Mouse (Mus musculus) right cerebral cortex, postnatal 25 days (tissue): Measurements from ENCODE around the gene Aes.

Experiments
- DNase-seq: peaks from one replicate; pipeline ENCODE4 v3.0.0; 2022

Aes gene

DNA sequence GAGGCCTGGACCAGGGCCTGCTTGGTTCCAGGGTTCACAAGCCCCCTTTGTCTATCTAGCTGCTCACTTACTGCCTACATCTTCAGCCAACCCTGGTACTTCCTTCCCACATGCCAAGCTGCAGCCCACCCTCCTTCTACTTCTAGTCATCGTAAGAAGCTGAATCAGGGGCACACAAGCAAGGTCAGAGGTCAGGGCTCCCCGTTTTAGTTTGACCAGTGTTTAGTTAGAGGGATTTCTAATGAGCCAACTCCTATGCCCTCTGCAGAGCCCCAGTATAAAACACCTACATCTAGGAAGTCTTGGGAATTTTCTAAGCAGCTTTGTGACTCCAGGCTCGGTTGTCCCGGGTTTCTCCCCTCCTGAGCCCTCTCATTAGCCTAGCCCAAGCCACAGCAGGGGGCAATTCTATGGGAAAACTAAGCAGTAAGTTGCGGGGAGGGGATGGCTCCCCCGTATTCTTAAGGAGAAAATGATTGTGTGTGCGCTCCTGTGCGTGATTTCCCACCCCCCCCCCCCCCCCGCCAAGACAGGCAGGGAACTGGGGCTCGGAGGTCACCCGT is 11.0 kb downstream of the Aes start:
- DNase-seq = no peak

DNA sequence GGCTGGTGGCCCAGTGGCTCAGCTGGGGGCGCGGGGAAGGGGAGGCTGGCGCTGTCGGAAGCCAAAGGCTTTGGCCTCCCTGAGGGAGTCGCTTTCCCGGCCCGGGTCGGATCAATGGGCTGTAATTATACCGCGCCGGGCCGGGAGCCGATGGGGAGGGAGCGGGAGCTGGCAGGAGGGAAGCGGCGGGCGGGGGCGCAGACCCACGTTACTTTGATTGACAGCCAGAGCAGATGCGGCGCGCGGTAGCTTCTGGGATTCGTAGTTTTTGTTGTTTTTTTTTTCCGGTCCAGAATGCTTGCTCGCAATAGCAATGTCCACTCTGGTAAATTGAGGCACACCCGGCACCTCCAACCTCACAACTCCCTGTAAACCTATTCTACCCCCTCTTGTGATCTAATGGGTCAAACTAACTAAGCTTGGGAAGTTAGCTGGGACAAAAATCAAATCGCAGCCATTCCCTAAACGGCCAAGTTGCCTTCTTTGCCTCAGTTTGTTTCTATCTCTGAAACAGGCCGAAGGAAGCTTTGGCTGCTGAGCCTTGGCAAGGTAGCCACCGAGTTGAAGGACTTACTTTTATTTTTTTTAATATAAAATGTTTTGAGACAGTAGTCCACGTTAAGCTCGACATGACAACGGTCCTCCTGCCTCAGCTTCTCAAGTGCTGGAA is 11.7 kb downstream of the Aes start:
- peak; percentile 93 for DNase-seq

GRCm38 (mm10) chr10:81571501-81571876 is 12.2 kb downstream of the Aes start:
- DNase-seq = peak; percentile 98

DNA sequence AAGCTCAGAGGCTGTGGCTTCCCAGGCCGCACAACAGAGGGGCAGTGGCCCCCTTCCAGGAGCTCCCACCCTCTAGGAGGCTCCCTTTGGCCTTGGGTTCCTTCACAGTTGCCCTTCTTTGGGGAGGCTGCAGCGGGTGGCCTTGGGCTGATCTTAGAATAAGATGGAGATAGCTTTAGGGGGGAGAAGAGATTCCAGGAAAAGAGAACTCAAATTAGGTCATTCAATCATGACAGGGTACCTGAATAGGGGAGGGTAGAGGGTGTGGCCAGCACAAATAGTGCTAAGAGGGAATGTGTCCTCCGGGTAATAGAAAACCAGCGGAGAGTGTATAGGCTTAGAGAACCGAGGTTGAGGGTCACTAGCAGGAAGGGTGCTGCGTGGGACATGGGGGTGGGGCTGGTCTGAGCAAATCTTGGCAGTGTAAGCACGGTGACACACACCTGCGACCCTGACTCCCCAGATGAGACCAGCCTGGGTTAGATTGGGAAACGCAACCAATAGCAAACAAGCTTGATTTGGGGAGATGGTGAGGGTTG is 12.9 kb downstream of the Aes start:
- no peak for DNase-seq

- no peak for DNase-seq
These were observed 13.7 kb downstream of the Aes start for GRCm38 (mm10) chr10:81572975-81573374.

DNA sequence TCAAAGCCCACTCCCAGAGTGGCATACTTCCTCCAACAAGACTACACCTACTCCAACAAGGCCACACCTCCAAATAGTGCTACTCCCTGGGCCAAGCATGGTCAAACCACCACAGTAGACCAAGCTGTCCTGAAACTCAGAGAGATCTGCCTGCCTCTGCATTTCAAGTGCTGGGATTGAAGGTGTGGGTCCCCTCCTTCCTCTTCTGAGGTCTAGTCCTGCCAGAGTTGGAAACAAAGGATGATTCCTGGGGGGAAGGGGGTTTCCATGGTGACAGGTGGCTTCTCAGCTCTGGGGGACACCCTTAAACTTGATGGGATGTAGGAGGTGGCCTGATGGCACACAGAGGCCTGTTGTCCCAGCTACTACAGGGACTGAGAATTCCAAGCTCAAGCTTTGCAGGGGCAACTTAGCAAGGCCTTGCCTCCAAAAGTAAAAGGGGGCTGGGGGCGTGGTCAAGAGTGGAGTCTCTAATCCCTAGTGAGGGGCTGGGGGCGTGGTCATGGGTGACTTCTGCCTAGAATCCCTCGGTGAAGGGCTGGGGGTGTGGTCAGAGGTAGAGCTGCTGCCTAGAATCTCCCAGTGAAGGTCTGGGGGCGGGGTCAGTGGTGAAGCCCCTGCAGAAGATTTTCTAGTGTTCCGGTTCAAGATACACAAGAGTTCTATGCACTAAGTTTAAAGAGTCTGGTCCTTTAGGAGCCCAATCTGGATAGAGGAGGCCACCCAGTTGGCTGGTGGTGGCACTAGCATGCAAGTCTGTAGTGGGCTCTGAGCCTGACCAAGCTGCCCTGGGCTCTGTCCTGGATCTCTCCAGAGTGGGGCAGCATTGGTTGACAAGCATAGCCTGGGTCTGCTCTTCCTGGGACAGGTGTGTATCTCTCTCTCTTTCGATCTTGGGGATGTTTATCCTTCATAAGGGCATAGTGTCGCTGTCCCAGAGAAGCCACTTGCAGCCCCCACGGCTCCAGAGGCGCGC is 15.1 kb downstream of the Aes start, which contains the start of gene Tle2:
Gene Tle2, plus strand, starts transcription at position 481 of the 976 bp plus-strand sequence.
- no peak for DNase-seq

DNA sequence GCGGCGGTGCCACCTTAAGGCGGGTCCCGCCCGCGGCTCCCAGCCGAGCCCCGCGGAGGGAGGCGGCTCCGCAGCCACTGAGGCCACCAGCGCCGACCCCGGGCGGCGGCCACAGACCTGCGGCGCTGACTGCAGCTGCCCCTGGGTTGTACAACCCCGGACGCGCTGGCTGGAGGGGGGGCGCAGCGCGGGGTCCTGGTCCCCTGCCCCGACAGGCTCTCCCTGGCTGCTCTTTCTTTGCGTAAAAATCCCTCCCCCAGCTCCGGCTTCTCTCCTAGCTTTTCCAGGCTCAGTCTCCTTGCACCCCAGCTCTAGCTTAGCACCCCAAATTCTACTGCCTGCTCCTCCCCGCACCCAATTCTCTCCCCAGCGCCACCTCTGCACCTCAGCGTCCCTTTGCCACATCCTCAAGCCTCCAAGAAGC is 15.9 kb downstream of the Aes start:
- peak; percentile 69 for DNase-seq

DNA sequence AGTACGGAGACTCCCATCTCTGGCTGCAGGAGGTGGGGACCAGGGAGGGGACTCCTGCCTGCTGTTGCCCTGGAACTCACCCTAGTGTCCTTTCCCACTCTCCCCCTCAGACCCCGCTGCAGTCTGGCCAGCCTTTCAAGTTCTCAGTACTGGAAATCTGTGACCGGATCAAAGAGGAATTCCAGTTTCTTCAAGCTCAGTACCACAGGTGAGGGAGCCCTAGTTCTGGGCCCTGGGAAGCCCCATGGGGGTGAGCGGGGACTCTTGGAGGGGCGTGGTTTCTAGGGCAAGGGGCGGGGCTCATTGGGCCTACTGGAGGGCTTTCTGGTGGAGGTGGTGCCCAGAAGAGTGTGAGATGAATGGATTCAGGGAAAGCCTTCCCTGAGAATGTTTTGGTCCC is 16.4 kb downstream of the Aes start:
- DNase-seq = no peak

DNA sequence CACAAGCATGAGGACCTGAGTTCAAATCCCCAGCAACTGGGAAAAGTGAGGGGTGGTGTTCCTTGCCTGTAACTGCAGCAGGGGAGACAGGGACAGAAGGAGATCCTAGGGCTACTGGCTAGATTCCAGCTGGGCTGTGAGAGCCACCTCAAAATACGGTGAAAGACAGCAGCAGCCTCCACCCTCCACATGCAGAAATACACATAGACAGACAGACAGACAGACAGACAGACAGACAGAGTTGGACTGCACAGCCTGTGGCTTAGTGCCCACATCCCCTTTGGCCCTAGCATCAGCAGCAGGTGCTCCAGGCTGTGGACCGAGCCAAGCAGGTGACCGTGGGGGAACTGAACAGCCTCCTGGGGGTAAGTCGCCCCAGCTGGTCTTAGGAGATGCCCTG is 20.7 kb downstream of the Aes start:
- DNase-seq = no peak

GRCm38 (mm10) chr10:81580441-81581070 is 21.3 kb downstream of the Aes start:
- DNase-seq = no peak

DNA sequence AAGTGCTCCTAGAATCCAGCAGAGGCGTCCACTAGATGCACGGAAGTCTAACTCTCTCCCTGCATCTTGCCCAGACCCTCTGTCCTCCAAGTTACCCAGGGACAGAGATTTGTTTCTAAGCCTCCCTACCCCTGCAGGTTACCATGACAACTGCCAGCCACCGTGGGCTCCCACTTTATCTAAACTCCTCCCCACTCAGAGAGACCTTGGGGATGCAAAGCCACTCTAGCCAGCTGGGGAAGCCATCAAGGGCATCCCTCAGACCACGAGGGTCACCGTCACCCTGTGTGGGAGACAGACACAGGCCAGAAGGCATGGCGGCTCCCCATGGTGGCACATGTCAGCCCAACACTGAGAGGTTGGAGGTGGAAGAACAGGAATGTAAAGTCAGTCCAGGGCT is 24.1 kb downstream of the Aes start:
- no peak for DNase-seq

- DNase-seq = no peak
These were observed 29.5 kb downstream of the Aes start for GRCm38 (mm10) chr10:81588739-81589138.

DNA sequence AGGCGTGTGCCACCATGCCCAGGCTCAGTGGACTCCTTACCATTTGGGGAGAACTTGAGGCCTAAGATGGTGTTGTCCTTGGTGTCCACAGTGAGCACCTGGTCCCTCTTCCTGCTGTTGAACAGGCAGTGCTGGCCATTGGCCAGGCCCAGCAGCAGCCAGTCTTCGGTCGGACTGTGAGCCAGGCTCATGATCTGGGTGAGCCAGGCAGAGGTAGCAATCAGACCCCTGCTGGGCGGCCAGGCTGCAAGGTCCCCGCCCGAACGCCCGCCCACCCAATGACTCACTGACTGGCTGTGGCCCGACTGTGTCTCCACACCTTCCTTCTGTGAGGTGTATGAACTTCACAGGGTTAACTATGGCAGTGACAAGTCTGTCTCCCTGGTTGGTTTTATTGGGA is 32.6 kb downstream of the Aes start:
- no peak for DNase-seq

DNA sequence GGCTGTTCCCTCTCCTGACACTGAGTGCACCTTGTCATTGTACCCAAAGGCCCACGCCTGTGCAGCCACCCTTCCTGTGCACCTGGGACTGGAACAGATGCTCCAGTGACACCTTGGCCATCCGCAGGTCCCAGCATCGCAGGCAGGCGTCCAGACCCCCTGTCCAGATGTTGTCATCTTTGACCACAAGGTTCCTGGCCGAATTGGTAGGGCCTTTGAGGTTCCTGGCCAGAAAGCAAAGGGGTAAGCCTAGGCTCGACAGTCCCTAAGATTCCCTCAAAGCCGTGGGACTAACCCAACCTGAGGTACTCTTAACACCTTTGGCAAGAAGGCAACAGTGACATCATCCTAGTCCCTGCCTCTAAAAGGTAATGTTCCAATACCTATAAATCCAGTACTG is 33.3 kb downstream of the Aes start:
- no peak for DNase-seq

DNA sequence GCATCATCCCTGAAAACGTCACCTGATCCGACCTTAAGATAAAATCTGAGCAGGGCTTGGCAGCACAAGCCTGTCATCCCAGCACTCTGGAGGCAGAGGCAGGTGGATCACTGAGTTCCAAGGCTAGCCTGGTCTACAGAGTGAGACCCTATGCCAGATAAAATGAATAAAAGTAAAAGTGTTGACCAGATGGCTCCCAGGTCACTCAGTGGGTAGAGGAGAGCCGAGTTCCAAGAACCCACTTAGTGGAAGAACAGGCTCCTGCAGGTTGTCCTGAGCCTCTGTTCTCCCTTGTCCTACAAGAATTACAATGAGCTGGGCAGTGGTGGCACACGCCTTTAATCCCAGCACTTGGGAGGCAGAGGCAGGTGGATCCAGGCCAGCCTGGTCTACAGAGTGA is 33.9 kb downstream of the Aes start:
- DNase-seq = no peak

DNA sequence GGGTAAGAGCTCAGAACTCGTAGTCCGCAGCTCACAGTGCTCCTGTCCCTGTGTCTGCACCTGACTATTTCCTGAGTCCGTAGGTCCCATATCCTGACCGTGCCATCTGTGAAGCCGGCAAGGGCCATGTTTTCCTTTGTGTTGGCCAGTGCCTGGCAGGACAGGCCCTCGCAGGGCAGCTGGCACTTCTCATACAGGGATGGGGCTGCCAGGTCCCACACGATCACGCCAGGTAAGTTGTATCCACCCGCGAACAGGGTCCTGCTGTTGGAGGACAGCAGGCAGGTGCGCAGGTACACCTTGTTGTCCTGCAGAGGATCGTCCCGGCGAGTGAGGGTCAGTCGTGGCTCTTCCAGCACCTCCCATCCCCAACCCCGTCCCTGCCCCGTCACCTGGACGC is 34.6 kb downstream of the Aes start:
- DNase-seq = no peak

GRCm38 (mm10) chr10:81595599-81595998 is 36.3 kb downstream of the Aes start:
- DNase-seq = no peak

GRCm38 (mm10) chr10:81596611-81597010 is 37.3 kb downstream of the Aes start:
- DNase-seq = peak; percentile 19

GRCm38 (mm10) chr10:81597137-81597950 is 38.1 kb downstream of the Aes start:
- peak; percentile 35 for DNase-seq

- no peak for DNase-seq
These were observed 39.1 kb downstream of the Aes start for GRCm38 (mm10) chr10:81598342-81598741.

DNA sequence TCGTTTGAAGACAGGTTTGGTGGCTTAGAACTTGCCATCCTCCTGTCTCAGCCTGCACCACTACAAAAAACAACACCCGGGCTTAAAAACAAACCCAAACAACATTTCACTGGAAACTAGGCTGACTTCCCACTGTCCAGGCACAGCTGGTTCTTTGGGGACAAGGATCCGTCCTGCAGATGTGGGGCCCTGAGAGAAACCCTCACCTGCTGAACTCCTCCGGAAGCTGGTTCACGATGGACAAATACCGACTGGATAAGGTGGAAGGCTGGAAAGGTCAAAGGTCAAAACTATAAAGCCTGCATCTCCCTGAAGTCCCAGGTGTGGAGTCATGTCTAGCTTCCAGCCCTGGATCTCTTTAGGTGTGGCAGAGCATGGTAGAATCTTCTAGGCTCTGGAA is 39.6 kb downstream of the Aes start:
- DNase-seq = no peak

- DNase-seq = no peak
These were observed 40.3 kb downstream of the Aes start for GRCm38 (mm10) chr10:81599630-81600029.
